Mouse (Mus musculus) c-Kit-positive CD71-positive TER-119-positive erythroid progenitor cells, embryonic 14.5 days (primary cell): ENCODE data around the gene Dmtf1.
A peak's percentile ranks its signal among the peaks of the same experiment; 100 is the strongest.

Experiments used
- DNase-seq: peaks from one replicate; pipeline ENCODE4 v3.0.0-alpha.2; 2013; ENCODE audit warnings: low spot score

The Dmtf1 gene

DNA sequence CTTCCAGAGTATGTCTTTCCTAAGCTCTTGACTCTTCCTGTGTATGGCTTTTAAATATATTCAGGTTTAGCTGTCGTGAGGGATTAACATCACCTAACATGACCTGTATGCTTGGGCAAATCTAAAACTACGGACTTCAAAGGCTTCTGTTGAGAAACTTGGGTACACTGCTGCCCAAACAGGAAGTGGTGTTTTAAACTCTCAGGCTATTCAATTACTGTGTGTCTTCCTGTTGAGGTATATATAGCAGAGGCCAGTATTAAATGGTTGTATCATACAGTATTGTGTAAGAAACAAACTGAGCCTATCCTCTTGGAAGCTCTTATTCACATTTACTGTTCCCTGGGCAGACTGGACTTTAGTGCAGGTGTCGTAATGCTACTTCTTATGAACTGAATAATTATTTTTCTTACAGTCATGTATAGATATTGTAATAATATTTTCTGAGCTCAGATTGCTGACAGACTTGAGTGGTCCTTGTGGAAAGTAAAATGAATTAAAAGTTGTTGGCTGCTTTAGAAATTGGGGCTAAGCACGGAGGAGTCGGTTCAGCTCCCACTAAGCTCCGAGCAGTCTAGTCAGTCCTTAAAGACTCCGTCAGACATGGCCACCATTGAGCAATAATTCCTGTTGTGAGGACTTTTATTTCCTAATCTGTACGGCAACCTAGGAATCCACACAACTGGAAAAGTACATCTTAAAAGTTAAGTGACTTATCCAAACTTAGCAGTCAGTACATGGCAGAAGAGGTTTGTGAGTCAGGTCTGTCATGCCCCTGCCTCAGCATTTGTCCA is 54.1 kb downstream of the Dmtf1 start:
- DNase-seq: no peak

- DNase-seq: no peak
Measured at GRCm38 (mm10) chr5:9106806-9107205, 54.8 kb downstream of the Dmtf1 start.

GRCm38 (mm10) chr5:9103958-9104357 is 57.6 kb downstream of the Dmtf1 start:
- DNase-seq: no peak

GRCm38 (mm10) chr5:9102696-9103095 is 58.9 kb downstream of the Dmtf1 start:
- no peak for DNase-seq

DNA sequence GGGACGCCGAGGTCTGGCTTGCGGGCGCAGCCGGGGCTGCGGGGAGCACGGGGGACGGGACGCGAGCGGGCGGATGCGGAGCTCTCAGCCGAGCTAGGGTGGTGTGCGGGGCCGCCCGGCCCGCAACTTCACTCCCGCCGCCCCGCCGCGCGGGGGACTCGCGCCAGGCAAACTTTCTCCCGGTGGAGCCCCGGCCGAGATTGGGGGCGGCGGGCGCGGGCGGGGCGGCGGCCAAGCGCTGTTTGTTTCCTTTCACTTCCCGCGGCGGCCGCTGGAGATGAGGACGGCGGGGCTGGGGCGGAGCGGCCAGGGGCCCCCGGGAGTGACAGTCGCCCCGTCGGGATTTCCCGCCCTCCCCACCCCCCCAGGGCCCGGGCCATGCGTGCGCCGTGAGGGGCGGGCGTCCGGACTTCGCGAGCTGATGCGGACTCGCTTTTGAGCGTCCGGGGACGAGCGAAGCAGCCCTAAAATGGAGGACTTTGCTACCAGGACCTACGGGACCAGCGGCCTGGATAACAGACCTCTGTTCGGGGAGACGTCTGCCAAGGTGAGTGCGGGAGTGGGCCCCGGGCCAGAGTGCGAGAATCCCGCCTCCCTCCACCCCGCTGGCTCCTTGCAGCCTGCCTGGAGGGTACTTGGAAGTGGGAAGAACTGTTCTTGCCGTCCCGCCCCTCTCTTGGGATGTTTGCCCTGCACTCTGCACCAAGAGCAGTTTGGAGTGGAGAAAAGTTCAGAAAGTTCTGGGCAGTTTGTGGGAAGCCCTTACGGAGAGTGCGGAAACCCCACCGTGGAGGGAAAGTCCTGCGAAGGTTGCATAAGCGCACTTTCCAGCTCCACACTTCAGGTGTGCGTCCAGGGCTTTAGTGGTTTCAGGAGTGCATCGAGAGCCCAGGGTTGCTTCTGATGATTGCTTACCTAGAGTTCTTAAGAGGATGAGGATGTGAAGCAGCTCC is 60.5 kb downstream of the Dmtf1 start:
- peak; percentile 4 for DNase-seq

GRCm38 (mm10) chr5:9100207-9100848 is 61.2 kb downstream of the Dmtf1 start, which contains the start of gene Tmem243:
TSS of gene Tmem243 (plus strand) at chr5:9100668.
- peak; percentile 49 for DNase-seq

DNA sequence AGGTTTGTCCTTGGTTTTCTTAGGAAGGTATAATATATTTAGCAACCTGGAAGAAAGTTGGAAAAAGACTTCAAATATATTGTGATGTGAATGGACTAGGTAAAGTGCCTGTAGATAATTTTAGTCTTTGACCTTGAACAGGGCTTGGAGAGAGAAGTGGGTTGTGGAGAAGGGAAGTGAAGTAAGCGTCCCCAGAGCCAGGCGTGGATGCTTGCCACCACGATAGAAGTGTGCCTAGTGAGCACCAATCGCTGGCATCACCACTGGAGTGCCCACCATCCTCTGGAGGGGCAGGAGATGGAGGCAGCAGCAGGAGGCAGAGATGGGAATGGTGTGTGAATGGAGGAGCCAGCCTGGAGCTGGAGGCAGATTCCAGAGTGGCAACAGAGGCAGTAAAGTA is 68.1 kb downstream of the Dmtf1 start:
- DNase-seq: no peak

DNA sequence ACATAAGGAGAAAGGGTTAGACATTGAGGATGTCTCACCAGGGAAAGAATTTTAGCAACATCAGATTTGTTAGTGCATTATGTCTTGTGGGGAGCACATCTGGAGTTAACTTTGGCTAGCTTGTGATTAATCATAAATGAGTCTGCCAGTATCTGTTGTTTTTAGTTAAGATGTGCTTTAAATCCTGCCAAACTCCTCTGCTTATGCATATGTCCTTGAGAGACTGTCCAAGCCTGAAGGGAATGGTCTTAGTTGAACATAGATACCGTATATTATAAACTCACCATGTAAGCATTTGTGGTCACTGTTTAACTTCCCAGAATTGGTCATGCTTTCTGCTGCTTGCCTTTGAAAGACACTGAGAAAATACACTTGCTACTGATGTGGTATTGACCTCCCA is 68.9 kb downstream of the Dmtf1 start:
- DNase-seq: no peak

DNA sequence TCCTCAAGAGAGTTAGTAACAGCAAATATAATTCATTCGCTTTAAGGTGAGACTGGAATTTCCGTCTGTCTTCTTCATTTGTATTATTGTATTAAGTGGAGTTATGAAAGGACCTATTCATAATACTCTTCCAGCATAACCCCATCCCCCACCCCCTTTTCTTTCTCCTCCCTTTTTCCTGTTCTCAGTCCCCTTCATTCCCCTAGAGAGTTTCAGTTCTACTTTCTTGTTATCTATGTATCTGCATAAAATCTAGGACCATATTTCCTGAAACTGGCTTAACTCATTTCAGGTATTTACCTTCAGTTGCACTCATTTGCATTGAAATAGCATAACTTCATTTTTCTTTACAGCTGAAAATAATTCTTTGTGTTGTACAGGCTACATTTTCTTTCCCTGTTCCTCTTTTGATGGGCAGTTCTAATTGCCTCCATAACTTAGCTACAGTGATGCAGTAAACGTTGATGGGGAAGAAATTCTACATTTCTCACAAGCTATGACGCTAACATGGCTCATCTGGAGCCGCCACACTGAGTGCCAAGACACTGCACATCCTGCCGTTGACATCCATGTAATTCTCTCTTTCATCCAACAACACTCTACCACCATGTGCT is 71.0 kb downstream of the Dmtf1 start:
- DNase-seq: no peak

GRCm38 (mm10) chr5:9086924-9087719 is 74.5 kb downstream of the Dmtf1 start:
- DNase-seq: no peak

DNA sequence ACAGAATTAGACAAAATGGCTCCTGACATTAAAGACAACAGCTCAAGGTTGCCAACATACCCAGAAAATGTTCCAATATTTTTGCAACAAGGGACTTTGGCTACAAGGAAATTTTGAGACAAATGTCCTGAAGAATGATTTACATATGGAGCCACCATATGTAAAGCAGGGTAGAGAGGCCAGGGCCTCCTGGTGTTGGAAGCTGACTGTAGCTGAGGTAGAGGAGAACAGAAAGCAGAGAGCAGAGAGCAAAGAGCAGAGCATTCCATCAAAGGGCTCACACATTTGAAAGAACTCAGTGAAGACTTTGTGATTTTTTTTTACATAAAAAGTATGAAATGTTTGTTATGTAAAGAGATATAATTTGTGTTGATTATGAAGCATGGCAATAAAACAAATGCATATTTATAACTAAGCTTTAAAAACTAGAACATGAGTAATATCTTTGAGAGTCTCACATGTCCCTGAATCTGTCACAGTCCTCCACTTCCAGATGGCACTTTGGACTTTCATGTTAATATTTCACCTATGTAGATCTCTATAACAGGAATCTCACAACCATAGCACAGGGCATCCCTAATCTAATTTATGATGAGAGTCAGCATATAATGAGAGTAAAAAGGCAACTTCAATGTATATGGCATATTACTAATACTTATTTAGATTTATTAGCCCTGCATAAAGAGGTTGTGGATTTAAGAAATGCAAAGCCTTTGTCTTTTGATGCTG is 81.6 kb downstream of the Dmtf1 start:
- DNase-seq: no peak

DNA sequence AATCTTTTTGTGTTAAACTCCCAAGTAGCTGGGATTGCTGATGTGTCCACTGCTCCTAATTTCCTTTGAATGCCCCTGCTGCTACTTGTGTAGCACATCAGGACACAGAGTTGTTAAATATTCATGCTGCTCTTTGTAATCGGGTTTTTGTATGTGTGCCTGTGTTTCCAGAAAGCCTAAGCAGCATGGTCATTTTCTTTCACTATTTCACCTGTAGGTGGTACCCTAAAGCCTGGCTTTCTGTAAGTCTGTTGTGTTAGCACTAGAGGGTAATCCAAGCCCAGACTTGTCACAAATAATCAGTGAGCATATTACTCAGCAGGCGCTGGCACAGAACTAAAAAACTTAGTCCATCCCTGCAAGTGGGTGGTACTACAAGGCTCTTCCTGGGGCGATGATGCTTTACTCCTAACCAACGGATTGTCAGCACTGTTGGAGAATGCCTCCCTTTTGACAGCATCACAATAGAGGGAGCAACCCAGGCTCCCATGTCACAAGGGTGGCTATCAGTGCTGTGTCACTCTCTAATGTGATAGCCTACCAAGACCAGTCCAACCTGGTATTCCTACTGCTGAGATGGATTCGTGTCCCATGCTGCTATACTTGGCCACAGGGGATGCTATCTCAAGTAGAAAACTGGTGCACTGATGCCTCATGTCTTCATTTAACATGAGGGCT is 88.3 kb downstream of the Dmtf1 start:
- no peak for DNase-seq

DNA sequence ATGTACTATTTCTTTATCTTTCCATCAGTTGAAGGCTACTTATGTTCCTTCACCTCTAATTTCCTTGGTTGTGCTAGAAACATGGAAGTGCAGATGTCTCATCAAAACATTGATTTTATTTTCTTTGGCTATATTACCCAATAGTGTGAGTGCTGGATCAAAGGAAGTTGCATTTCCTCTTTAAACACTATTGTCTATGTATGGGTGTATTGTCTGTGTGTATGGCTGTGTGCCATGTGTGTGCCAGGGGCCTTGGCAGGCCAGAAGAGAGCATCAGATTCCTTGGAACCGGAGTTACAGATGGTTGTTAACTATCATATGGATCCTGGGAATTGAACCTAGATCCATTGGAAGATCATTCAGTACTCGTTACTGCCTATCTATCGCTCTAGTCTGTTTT is 90.2 kb downstream of the Dmtf1 start:
- no peak for DNase-seq

DNA sequence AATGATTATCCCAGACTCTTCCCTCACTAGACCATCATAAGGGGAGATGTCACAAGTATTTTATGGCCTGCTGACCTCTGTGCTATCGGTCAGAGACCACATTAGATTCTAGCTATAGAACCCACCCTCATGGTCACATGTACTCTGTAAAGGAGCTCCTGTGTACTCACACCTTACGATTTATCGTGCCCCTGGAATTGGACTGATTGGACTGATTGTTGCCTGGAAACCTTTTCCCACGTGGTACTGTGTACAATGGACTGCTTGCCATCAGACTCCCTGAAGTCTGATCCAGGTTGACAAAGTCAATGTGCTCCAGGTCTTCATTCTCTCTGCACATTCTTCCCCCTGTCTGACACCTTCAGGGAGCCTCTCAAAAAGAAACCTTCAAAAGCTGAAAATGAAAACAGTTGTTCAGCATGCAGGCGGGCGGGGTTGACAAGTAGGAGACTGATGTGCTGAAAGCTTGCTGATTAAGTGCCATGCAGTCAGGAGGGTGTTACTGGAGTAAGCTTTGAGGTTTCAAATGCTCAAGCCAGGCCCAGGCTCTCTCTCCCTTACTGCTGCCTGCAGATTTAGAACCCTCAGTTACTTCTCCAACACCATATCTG is 91.9 kb downstream of the Dmtf1 start:
- no peak for DNase-seq

GRCm38 (mm10) chr5:9068886-9069285 is 92.7 kb downstream of the Dmtf1 start:
- no peak for DNase-seq
